Mouse (Mus musculus): Measurements from ENCODE around the gene Scgb2b20. TPM values are rescaled to one million over a fixed set of nuclear protein-coding genes. Genes with fewer than 3 reads are reported as not detected.
"Not testable (repeated sequence)": the region's sequence is repeated elsewhere in the genome, so short reads cannot be mapped to it uniquely, and the experiment has no call there.

Scgb2b20 gene
- total RNA-seq (2015) (not detected in 2 replicates), total RNA-seq (2017) (not detected in 2 replicates)

DNA sequence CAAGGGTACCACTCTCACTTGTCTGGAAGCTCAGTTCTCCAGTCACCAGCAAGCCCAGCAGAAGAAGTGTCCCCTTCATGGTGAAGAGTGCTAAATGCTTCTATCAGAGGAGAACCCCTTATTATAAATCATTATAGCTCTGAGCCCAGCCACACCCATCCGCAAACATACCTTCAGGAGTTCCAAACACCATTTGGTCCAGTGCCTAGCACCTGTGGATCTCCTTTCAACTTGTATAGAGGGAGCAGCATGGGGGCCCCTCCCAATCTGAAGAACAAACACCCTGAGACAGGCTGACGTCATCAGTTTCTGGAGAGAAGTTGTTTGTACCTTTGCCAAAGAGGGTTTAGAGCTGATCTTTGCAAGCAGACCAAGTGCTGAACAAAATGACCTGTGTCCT, at the start of gene Scgb2b20:
Scgb2b20 (minus strand) TSS at position 101 of the 400 bp plus-strand sequence.
- ATAC-seq (replicated peaks; ENCODE audit: poor library complexity): not testable (repeated sequence)

GRCm38 (mm10) chr7:33409681-33410080, 43.6 kb upstream of the Scgb2b20 start:
- not testable (repeated sequence) for ATAC-seq (replicated peaks; ENCODE audit: poor library complexity)

GRCm38 (mm10) chr7:33401650-33402049, 35.5 kb upstream of the Scgb2b20 start:
- no peak for ATAC-seq (replicated peaks; ENCODE audit: poor library complexity)

DNA sequence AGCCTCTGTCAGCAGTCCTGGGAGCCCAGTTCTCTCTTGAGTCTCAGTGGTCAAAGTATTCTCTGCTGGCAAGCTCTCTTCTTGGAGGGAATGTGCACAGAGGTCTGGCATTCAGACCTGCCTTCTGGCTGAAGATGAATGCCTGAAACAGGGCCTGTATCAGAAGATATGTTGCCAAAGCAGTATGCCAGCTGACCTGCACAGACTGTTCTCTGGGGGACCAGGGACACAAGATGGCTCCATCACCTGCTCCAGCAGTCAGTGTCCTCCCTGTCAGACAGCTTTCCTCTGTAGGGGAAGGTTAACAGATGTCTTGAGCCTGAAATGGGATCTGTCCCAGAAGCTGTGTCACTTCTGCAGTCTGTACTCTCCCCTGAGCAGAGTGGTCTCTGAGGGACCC, 33.6 kb upstream of the Scgb2b20 start:
- ATAC-seq (replicated peaks; ENCODE audit: poor library complexity): not testable (repeated sequence)

DNA sequence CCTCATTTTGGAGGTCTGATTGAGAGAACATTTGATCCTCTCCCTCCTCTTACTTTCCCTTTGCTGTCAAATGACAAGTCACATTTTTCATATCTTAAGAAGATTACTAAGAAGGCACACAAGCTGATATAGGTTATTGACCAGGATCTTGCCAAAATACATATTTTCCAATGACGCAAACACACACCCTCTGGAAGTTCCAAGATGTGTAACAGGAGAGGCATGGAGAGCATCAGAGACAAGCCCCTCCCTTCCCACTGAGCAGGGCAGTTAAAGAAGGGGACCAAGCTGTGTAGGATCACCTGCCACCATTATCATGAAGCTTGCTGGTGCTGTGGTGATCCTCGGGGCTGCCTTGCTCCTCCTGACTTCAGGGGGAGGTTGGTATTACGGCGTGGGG, 6.8 kb upstream of the Scgb2b20 start, which contains the start of gene Scgb1b20:
Scgb1b20 (plus strand) TSS at position 301 of the 400 bp plus-strand sequence.
- ATAC-seq (replicated peaks; ENCODE audit: poor library complexity): not testable (repeated sequence)

Other genes starting within 250 kb of the Scgb2b20 start
- not detected in 2 replicates for gene Scgb2b18, start 192.5 kb downstream of the Scgb2b20 start, total RNA-seq (2015)
- not detected in 2 replicates for gene Scgb2b18, start 192.5 kb downstream of the Scgb2b20 start, total RNA-seq (2017)
- gene Scgb1b18, start 180.8 kb downstream of the Scgb2b20 start, total RNA-seq (2015): not detected in 2 replicates
- gene Scgb1b18, start 180.8 kb downstream of the Scgb2b20 start, total RNA-seq (2017): not detected in 2 replicates
- not detected in 2 replicates for gene Scgb2b19, start 86.0 kb downstream of the Scgb2b20 start, total RNA-seq (2015)
- not detected in 2 replicates for gene Scgb2b19, start 86.0 kb downstream of the Scgb2b20 start, total RNA-seq (2017)
- gene Scgb1b19, start 79.0 kb downstream of the Scgb2b20 start, total RNA-seq (2015): not detected in 2 replicates
- gene Scgb1b19, start 79.0 kb downstream of the Scgb2b20 start, total RNA-seq (2017): not detected in 2 replicates
- gene Scgb1b20, start 6.9 kb upstream of the Scgb2b20 start, total RNA-seq (2015): not detected in 2 replicates
- gene Scgb1b20, start 6.9 kb upstream of the Scgb2b20 start, total RNA-seq (2017): not detected in 2 replicates
- not detected in 2 replicates for gene Scgb2b21, start 154.1 kb upstream of the Scgb2b20 start, total RNA-seq (2015)
- not detected in 2 replicates for gene Scgb2b21, start 154.1 kb upstream of the Scgb2b20 start, total RNA-seq (2017)